Mouse (Mus musculus): ENCODE measurements around the gene Slc23a4.

DNA sequence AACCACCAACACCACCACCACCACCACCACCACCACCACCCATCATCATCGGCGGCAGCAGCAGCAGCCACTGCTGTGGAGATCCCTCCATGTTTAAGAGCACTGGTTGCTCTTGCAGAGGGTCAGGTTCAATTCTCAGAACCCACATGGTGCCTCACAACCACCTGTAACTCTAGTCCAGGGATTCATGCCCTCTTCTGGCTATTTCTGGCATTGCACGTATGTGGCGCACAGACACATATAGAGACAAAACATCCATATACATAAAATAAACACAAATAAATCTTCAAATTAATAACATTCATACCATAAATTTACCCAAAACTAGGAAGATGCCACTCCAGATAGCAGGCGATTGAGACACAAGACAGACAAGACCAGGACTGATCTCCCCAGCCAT is 22.5 kb upstream of the Slc23a4 start:
- TF ChIP-seq CTCF (IDR thresholded peaks at IDR 0.05; ENCODE audit: low read depth, low read length): no peak
- no peak for TF ChIP-seq TAL1 (conservative IDR thresholded peaks at IDR 0.05; ENCODE audit: low read depth, low read length)
- no peak for TF ChIP-seq GATA1 (IDR thresholded peaks at IDR 0.05; ENCODE audit: borderline replicate concordance, low read length)
- TF ChIP-seq POLR2AphosphoS5 (IDR thresholded peaks at IDR 0.05; ENCODE audit: insufficient replicate concordance, low read depth, low read length): no peak
- TF ChIP-seq GATA2 (IDR thresholded peaks at IDR 0.05; ENCODE audit: borderline replicate concordance, low read depth, low read length): no peak
